Mouse (Mus musculus) ES-E14 (cell line): ENCODE measurements around the gene Pard3b. TPM values are rescaled to one million over a fixed set of nuclear protein-coding genes. Genes with fewer than 3 reads are reported as not detected.

Source experiments
- DNase-seq: peaks from one replicate; pipeline ENCODE4 v3.0.0-alpha.2; 2013; ENCODE audit warnings: low read depth, low spot score
- H3K27ac ChIP-seq: 2 replicates; pipeline ENCODE4 v1.5.1; 2012; ENCODE audit warnings: low read depth, mild to moderate bottlenecking, low read length, moderate library complexity, mixed read lengths; ENCODE audit not compliant: poor library complexity, insufficient read depth, severe bottlenecking
- H3K36me3 ChIP-seq: 2 replicates; pipeline ENCODE4 v1.6.1; 2012; ENCODE audit warnings: mild to moderate bottlenecking, low read length, moderate library complexity, mixed read lengths; ENCODE audit not compliant: control insufficient read depth, poor library complexity, insufficient read depth, severe bottlenecking
- H3K4me1 ChIP-seq, 2 experiments: fragments of 150-350 bp in 1 of 2; sonication (generic) in 1 of 2; 2 replicates each; pipeline ENCODE4 v1.6.1; 2012; ENCODE audit warnings: low read length in 2 of 2, mild to moderate bottlenecking in 1 of 2, mixed read lengths in 1 of 2; ENCODE audit not compliant: control insufficient read depth in 2 of 2, insufficient read depth in 2 of 2, poor library complexity in 1 of 2
- H3K4me3 ChIP-seq, 2 experiments: fragments of 150-350 bp in 1 of 2; sonication (generic) in 1 of 2; 2 replicates each; pipeline ENCODE4 v1.5.1; 2012; ENCODE audit warnings: low read length in 2 of 2, low read depth in 1 of 2, mild to moderate bottlenecking in 1 of 2, mixed read lengths in 1 of 2; ENCODE audit not compliant: insufficient read depth in 1 of 2, poor library complexity in 1 of 2, severe bottlenecking in 1 of 2
- H3K9ac ChIP-seq: 2 replicates; pipeline ENCODE4 v1.6.1; 2012; ENCODE audit warnings: low read depth, mild to moderate bottlenecking, low read length, mixed read lengths; ENCODE audit not compliant: poor library complexity, insufficient read depth, severe bottlenecking
- H3K9me3 ChIP-seq: fragments of 150-350 bp; sonication (generic); 2 replicates; pipeline ENCODE4 v1.6.1; 2012; ENCODE audit warnings: low read depth, mild to moderate bottlenecking, low read length; ENCODE audit not compliant: control insufficient read depth, insufficient read depth
- CHD2 ChIP-seq: IDR thresholded peaks from 2 replicates; pipeline ENCODE4 v1.6.1; 2014; ENCODE audit warnings: mild to moderate bottlenecking, low read depth, low read length, inconsistent platforms
- HCFC1 ChIP-seq: IDR thresholded peaks from 2 replicates; pipeline ENCODE4 v1.6.1; 2012; ENCODE audit warnings: low read length, inconsistent platforms, borderline replicate concordance; ENCODE audit not compliant: insufficient read depth
- MAFK ChIP-seq: IDR thresholded peaks from 2 replicates; pipeline ENCODE4 v1.6.1; 2014; ENCODE audit warnings: mild to moderate bottlenecking, low read depth, low read length, inconsistent platforms; ENCODE audit not compliant: insufficient read depth
- ZC3H11A ChIP-seq: IDR thresholded peaks from 2 replicates; pipeline ENCODE4 v1.6.1; 2012; ENCODE audit warnings: low read depth, mild to moderate bottlenecking, inconsistent platforms, low read length, borderline replicate concordance
- ZNF384 ChIP-seq: IDR thresholded peaks from 2 replicates; pipeline ENCODE4 v1.6.1; 2012; ENCODE audit warnings: low read depth, low read length, inconsistent platforms
- in situ Hi-C, 2 experiments: fragments of 600-800 bp; cut with MboI; formaldehyde crosslinking; loops; one replicate each; pipeline ENCODE4 v1.15.1; 2025; ENCODE audit warnings: low sequenced_read_pairs in 2 of 2, inconsistent platforms in 1 of 2; ENCODE audit not compliant: unreplicated experiment in 2 of 2
- total RNA-seq: library from RNA; depleted of rRNA; stranded (reverse); fragments of 300-350 nt; gene quantifications from 2 replicates; pipeline ENCODE4 v1.2.3, GENCODE M21; 2012

Gene Pard3b
- total RNA-seq, 1 experiment: 0.49 TPM

- Histone ChIP-seq H3K9me3 (no peaks in the 10 kb centered on the region), H3K36me3 (no peaks in the 10 kb centered on the region), H3K4me3 (no peak overlapping the region), H3K4me1 (no peaks in the 10 kb centered on the region), H3K9ac (no peak overlapping the region), H3K27ac (no peak overlapping the region)
- in situ Hi-C loops: no loop called here
- TF ChIP-seq ZNF384 (no peak), MAFK (no peak), HCFC1 (no peak), ZC3H11A (no peak)
- DNase-seq: no peak
Measured at GRCm38 (mm10) chr1:62048592-62048991, 410.0 kb downstream of the Pard3b start.

- in situ Hi-C loops: no loop called here
- Histone ChIP-seq H3K9me3 (no peaks in the 10 kb centered on the region), H3K36me3 (no peaks in the 10 kb centered on the region), H3K27ac (no peak overlapping the region), H3K4me1 (no peaks in the 10 kb centered on the region), H3K4me3 (no peak overlapping the region), H3K9ac (no peak overlapping the region)
- TF ChIP-seq CHD2 (no peak), MAFK (no peak), ZC3H11A (no peak), ZNF384 (no peak), HCFC1 (no peak)
- no peak for DNase-seq
Measured at GRCm38 (mm10) chr1:62051186-62051825, 412.7 kb downstream of the Pard3b start.

- no peak overlapping the region for H3K27ac ChIP-seq
- H3K9ac ChIP-seq: no peak overlapping the region
- H3K4me3 ChIP-seq: no peak overlapping the region
- no peaks in the 10 kb centered on the region for H3K36me3 ChIP-seq
- no peak for TF ChIP-seq CHD2
- TF ChIP-seq ZC3H11A: no peak
- no peak for TF ChIP-seq HCFC1
- in situ Hi-C loops: no loop called here
- no peaks in the 10 kb centered on the region for H3K4me1 ChIP-seq
- no peaks in the 10 kb centered on the region for H3K9me3 ChIP-seq
- DNase-seq: no peak
Measured at GRCm38 (mm10) chr1:62053167-62053638, 414.6 kb downstream of the Pard3b start.

GRCm38 (mm10) chr1:62055280-62055679, 416.7 kb downstream of the Pard3b start:
- no peak overlapping the region for H3K4me3 ChIP-seq
- in situ Hi-C loops: no loop called here
- no peak overlapping the region for H3K27ac ChIP-seq
- H3K9ac ChIP-seq: no peak overlapping the region
- no peaks in the 10 kb centered on the region for H3K36me3 ChIP-seq
- no peaks in the 10 kb centered on the region for H3K9me3 ChIP-seq
- TF ChIP-seq HCFC1 (no peak), CHD2 (no peak), MAFK (no peak), ZC3H11A (no peak), ZNF384 (no peak)
- no peak for DNase-seq
- no peaks in the 10 kb centered on the region for H3K4me1 ChIP-seq

- TF ChIP-seq CHD2: no peak
- no peak for TF ChIP-seq ZNF384
- TF ChIP-seq ZC3H11A: no peak
- no peak for TF ChIP-seq HCFC1
- no peak for TF ChIP-seq MAFK
- Histone ChIP-seq H3K27ac (no peak overlapping the region), H3K4me1 (no peaks in the 10 kb centered on the region), H3K36me3 (no peaks in the 10 kb centered on the region), H3K9ac (no peak overlapping the region), H3K4me3 (no peak overlapping the region), H3K9me3 (no peaks in the 10 kb centered on the region)
- no peak for DNase-seq
- in situ Hi-C loops: no loop called here
Measured at GRCm38 (mm10) chr1:62070617-62071016, 432.0 kb downstream of the Pard3b start.
